Mouse (Mus musculus): ENCODE data around the gene Colca2.

DNA sequence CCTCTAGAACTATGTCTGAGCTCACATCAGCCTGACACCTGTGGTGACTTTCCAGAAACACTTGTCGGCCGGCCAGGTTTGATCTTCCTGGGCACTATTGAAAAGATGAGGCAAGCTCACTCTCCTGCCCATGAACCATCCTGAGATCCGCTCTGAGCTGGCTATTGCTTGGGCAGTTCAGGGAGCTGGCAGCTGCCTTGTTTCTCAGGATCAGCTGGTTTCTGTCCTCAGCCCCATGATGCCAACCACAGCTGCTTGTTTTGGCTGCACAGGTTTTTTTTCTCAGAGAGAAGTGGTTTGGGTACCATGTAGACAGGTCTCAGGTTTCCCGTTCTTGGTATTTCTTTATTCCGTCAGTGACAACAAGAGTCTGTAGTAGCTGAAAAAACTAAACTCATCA lies 19.9 kb downstream of the Colca2 start:
- no peak for TF ChIP-seq CTCF (conservative IDR thresholded peaks at IDR 0.05; ENCODE audit: low read length)
- TF ChIP-seq POU5F1 (IDR thresholded peaks at IDR 0.05; ENCODE audit: borderline replicate concordance, low read length), result no peak
